Mouse (Mus musculus): Measurements from ENCODE around the gene Tmeff1.

Gene Tmeff1

GRCm38 (mm10) chr4:48622946-48623345 lies 38.0 kb downstream of the Tmeff1 start:
- no peak for DNase-seq (ENCODE audit: low read depth)

GRCm38 (mm10) chr4:48624961-48625360 lies 40.0 kb downstream of the Tmeff1 start:
- DNase-seq (ENCODE audit: low read depth): no peak

GRCm38 (mm10) chr4:48625836-48626235 lies 40.9 kb downstream of the Tmeff1 start:
- DNase-seq (ENCODE audit: low read depth): no peak

GRCm38 (mm10) chr4:48629445-48629844 lies 44.5 kb downstream of the Tmeff1 start:
- no peak for DNase-seq (ENCODE audit: low read depth)

- DNase-seq (ENCODE audit: low read depth): no peak
Observed at GRCm38 (mm10) chr4:48633529-48633928, 48.6 kb downstream of the Tmeff1 start.

- DNase-seq (ENCODE audit: low read depth): no peak
Observed at GRCm38 (mm10) chr4:48634058-48634457, 49.1 kb downstream of the Tmeff1 start.

GRCm38 (mm10) chr4:48636831-48637230 lies 51.9 kb downstream of the Tmeff1 start:
- DNase-seq (ENCODE audit: low read depth): no peak

- no peak for DNase-seq (ENCODE audit: low read depth)
Observed at GRCm38 (mm10) chr4:48638132-48638531, 53.2 kb downstream of the Tmeff1 start.

- no peak for DNase-seq (ENCODE audit: low read depth)
Observed at GRCm38 (mm10) chr4:48639503-48639902, 54.5 kb downstream of the Tmeff1 start.

GRCm38 (mm10) chr4:48643801-48644200 lies 58.8 kb downstream of the Tmeff1 start:
- no peak for DNase-seq (ENCODE audit: low read depth)

GRCm38 (mm10) chr4:48646143-48646542 lies 61.2 kb downstream of the Tmeff1 start:
- DNase-seq (ENCODE audit: low read depth): no peak

GRCm38 (mm10) chr4:48650617-48651360 lies 65.8 kb downstream of the Tmeff1 start:
- DNase-seq (ENCODE audit: low read depth): no peak

- DNase-seq (ENCODE audit: low read depth): no peak
Observed at GRCm38 (mm10) chr4:48654118-48654517, 69.1 kb downstream of the Tmeff1 start.

GRCm38 (mm10) chr4:48656530-48656929 lies 71.6 kb downstream of the Tmeff1 start:
- DNase-seq (ENCODE audit: low read depth): no peak

- no peak for DNase-seq (ENCODE audit: low read depth)
Observed at GRCm38 (mm10) chr4:48660144-48660543, 75.2 kb downstream of the Tmeff1 start.

- DNase-seq (ENCODE audit: low read depth): no peak
Observed at GRCm38 (mm10) chr4:48660619-48661575, 75.9 kb downstream of the Tmeff1 start.

- no peak for DNase-seq (ENCODE audit: low read depth)
Observed at GRCm38 (mm10) chr4:48663271-48663670, 78.3 kb downstream of the Tmeff1 start, which contains the start of gene Cavin4. Cavin4 (plus strand) TSS chr4:48663514.

GRCm38 (mm10) chr4:48664021-48664420 lies 79.0 kb downstream of the Tmeff1 start:
- DNase-seq (ENCODE audit: low read depth): no peak

GRCm38 (mm10) chr4:48667279-48667678 lies 82.3 kb downstream of the Tmeff1 start:
- DNase-seq (ENCODE audit: low read depth): no peak

GRCm38 (mm10) chr4:48672915-48673314 lies 87.9 kb downstream of the Tmeff1 start:
- no peak for DNase-seq (ENCODE audit: low read depth)

- DNase-seq (ENCODE audit: low read depth): no peak
Observed at GRCm38 (mm10) chr4:48674412-48674811, 89.4 kb downstream of the Tmeff1 start.

- DNase-seq (ENCODE audit: low read depth): no peak
Observed at GRCm38 (mm10) chr4:48676570-48677185, 91.7 kb downstream of the Tmeff1 start.
